Mouse (Mus musculus) mesoderm, embryonic 11.5 days (tissue): Measurements from ENCODE around the gene Plekhg4.

Source experiments
- DNase-seq: peaks from one replicate; pipeline ENCODE4 v3.0.0-alpha.2; 2012; ENCODE audit warnings: low read depth, low spot score

Gene Plekhg4

GRCm38 (mm10) chr8:105349096-105349771 lies 23.8 kb upstream of the Plekhg4 start:
- DNase-seq: peak; percentile 56

- DNase-seq: no peak
Measured at GRCm38 (mm10) chr8:105350186-105350585, 22.9 kb upstream of the Plekhg4 start.

- DNase-seq: no peak
Measured at GRCm38 (mm10) chr8:105353583-105354135, 19.4 kb upstream of the Plekhg4 start.

- DNase-seq: no peak
Measured at GRCm38 (mm10) chr8:105354549-105354948, 18.5 kb upstream of the Plekhg4 start.

- DNase-seq: peak; percentile 52
Measured at GRCm38 (mm10) chr8:105355179-105356024, 17.7 kb upstream of the Plekhg4 start.

- DNase-seq: no peak
Measured at GRCm38 (mm10) chr8:105356681-105357080, 16.4 kb upstream of the Plekhg4 start.

- no peak for DNase-seq
Measured at GRCm38 (mm10) chr8:105359208-105359607, 13.9 kb upstream of the Plekhg4 start.

GRCm38 (mm10) chr8:105359646-105360045 lies 13.4 kb upstream of the Plekhg4 start:
- peak; percentile 59 for DNase-seq

- no peak for DNase-seq
Measured at GRCm38 (mm10) chr8:105361751-105362702, 11.0 kb upstream of the Plekhg4 start.

GRCm38 (mm10) chr8:105367107-105367506 lies 6.0 kb upstream of the Plekhg4 start:
- no peak for DNase-seq

GRCm38 (mm10) chr8:105372473-105372872 lies 601 bp upstream of the Plekhg4 start:
- DNase-seq: no peak

- peak; percentile 60 for DNase-seq
Measured at GRCm38 (mm10) chr8:105374513-105374966, 1.5 kb downstream of the Plekhg4 start.

GRCm38 (mm10) chr8:105378673-105379072 lies 5.6 kb downstream of the Plekhg4 start:
- no peak for DNase-seq

GRCm38 (mm10) chr8:105380308-105380707 lies 7.2 kb downstream of the Plekhg4 start:
- DNase-seq: no peak

- DNase-seq: no peak
Measured at GRCm38 (mm10) chr8:105384070-105384469, 11.0 kb downstream of the Plekhg4 start.

- no peak for DNase-seq
Measured at GRCm38 (mm10) chr8:105387151-105387550, 14.1 kb downstream of the Plekhg4 start.

- DNase-seq: no peak
Measured at GRCm38 (mm10) chr8:105389096-105389495, 16.0 kb downstream of the Plekhg4 start.

GRCm38 (mm10) chr8:105393089-105393787 lies 20.2 kb downstream of the Plekhg4 start:
- DNase-seq: no peak

- no peak for DNase-seq
Measured at GRCm38 (mm10) chr8:105393915-105394314, 20.8 kb downstream of the Plekhg4 start.

- peak; percentile 47 for DNase-seq
Measured at GRCm38 (mm10) chr8:105397747-105398146, 24.7 kb downstream of the Plekhg4 start.

- DNase-seq: no peak
Measured at GRCm38 (mm10) chr8:105400016-105400415, 26.9 kb downstream of the Plekhg4 start.
